Mouse (Mus musculus) liver, embryonic 14.5 days (tissue): ENCODE results near the gene Numbl.

Experiments used
- CTCF ChIP-seq: IDR thresholded peaks from 2 replicates; pipeline ENCODE4 v1.5.1; 2016; ENCODE audit warnings: antibody characterized with exemption, low read depth, control low read depth
- EP300 ChIP-seq: IDR thresholded peaks from 2 replicates; pipeline ENCODE4 v1.6.1; 2016; ENCODE audit warnings: antibody characterized with exemption, low read depth

- TF ChIP-seq EP300: no peak
- TF ChIP-seq CTCF: no peak
These were observed 53.5 kb downstream of the Numbl start for GRCm38 (mm10) chr7:27311651-27312284.
